Mouse (Mus musculus): ENCODE data around the gene Ston2. TPM values are rescaled to one million over a fixed set of nuclear protein-coding genes. Genes with fewer than 3 reads are reported as not detected.

Ston2 gene
- polyA plus RNA-seq, 1 experiment from 2014 or later: 6.8 TPM

DNA sequence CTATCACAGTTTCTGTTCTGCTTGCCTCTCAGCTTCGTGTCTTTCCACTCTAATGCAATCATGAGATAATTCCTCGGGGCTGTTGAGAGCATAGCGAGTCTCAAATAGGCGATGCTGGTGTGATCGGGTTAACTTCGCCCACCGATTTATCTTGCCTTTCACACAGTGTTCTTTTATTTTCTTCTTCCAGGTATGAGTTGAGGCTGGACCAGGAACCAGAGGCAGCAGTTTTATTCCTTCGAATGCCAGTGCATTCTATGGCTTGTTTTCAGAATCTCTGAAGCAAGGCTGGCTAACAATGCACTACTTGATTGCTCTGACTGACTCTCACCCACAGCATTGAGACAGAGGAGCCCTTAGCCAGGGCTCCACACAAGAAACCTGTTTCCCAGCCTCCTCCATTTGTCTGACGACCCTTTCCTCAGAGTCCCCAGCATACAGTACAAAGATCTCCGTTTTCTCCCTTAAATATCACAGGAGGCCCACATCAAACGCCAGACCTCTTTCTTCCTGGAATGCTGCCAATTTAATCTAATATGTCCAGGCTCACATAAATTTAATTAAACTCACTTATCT lies 103.3 kb downstream of the Ston2 start:
- H3K36me3 ChIP-seq: no peaks in the 10 kb centered on the region
- peaks cover 36% of the 10 kb centered on the region for H3K4me1 ChIP-seq (replicated peaks)
- no peaks in the 10 kb centered on the region; the same call in 1 of the 2 replicates for H3K27me3 ChIP-seq
- peak overlapping the region; percentile 81 for H3K27ac ChIP-seq (replicated peaks)
- peak; percentile 57; the same call in 1 of the 2 replicates for ATAC-seq (ENCODE audit: low read depth)
- peak overlapping the region; percentile 49 for H3K4me2 ChIP-seq
- 24% methylated on average over 11 of the region's 11 CpGs for WGBS
- peak overlapping the region; percentile 49; the same call in 1 of the 2 replicates for H3K9ac ChIP-seq
- H3K9me3 ChIP-seq: no peaks in the 10 kb centered on the region
- H3K4me3 ChIP-seq: 0 out of 2 replicates have a peak overlapping the region, but pooled peaks have one; percentile 2

DNA sequence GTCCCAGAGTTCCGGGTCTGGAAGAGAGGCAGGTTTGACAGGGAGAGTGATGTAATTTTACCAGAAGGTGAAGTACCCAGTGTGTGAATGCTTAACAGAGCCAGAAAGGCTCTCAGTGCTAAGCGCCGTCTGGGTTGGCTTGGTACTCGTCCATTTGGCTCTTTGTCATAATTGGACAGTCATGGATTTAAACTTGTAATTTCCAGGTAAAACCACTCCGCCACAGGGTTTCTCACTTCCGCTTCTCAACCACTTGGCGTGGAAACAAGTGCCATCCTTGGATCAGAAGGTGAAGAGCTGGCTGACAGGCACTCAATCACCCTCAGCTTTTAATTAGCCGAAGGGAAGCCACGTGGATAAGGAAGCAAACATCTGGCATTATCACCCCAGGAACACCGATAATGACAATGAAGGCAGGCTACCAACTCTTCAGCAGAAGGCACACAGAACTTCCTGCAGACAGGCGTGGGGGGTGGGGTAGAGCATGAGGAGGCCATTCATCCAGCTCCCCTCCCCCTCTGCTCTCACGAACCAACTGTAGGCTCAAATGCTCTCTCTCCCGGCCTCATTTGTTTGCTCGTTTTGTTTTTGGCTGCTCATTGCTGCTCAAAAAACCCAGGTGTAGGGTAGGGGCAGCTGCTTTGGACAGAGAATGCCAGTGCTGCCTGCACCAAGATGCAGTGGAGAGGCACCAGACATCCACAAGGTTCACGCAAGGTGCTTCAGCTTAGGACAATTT lies 103.9 kb downstream of the Ston2 start:
- 11% methylated on average over 15 of the region's 15 CpGs for WGBS
- Histone ChIP-seq H3K27ac (replicated peaks) (peak overlapping the region; percentile 81), H3K4me3 (peak overlapping the region; percentile 2; the same call in 1 of the 2 replicates), H3K9ac (peak overlapping the region; percentile 49; the same call in 1 of the 2 replicates), H3K36me3 (no peaks in the 10 kb centered on the region), H3K9me3 (no peaks in the 10 kb centered on the region), H3K4me2 (peak overlapping the region; percentile 49), H3K4me1 (replicated peaks) (peaks cover 41% of the 10 kb centered on the region), H3K27me3 (no peaks in the 10 kb centered on the region; the same call in 1 of the 2 replicates)
- ATAC-seq (ENCODE audit: low read depth): peak; percentile 81

DNA sequence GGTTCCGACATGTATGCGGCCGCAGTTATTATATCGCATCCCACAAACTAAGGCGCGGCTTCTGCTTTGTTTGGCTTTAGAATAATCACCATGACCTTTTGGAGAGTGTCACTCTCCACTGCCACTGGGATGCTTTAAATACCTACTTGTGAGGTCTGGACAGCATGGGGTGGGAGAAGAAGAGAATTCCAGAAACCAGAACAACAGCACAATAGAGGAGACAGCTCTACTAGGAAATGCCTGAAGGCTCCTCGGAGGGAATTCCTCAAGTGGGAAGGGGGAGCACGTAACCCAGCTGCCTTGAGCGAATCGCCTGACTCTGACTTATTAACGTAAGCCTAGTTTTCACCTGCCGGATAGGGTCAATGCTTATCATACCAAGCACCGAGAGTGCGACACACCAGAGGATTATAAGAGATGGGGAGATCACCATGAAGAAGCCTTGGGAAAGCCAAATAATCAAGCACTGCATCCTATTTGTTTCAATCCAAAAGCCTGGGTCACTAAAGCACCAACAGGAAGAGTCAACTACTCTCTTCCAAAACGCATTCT lies 104.6 kb downstream of the Ston2 start:
- H3K9ac ChIP-seq: no peak overlapping the region
- no peaks in the 10 kb centered on the region for H3K36me3 ChIP-seq
- H3K27me3 ChIP-seq: no peaks in the 10 kb centered on the region; the same call in 1 of the 2 replicates
- H3K4me2 ChIP-seq: peak overlapping the region; percentile 49
- 0 out of 2 replicates have a peak overlapping the region, but pooled peaks have one; percentile 2 for H3K4me3 ChIP-seq
- H3K27ac ChIP-seq (replicated peaks): peak overlapping the region; percentile 81
- ATAC-seq (ENCODE audit: low read depth): no peak
- WGBS: 32% methylated on average over 15 of the region's 15 CpGs
- peaks cover 46% of the 10 kb centered on the region for H3K4me1 ChIP-seq (replicated peaks)
- H3K9me3 ChIP-seq: no peaks in the 10 kb centered on the region

- 69% methylated on average over 3 of the region's 3 CpGs for WGBS
- no peak overlapping the region for H3K4me3 ChIP-seq
- H3K4me2 ChIP-seq: peak overlapping the region; percentile 49
Measured at GRCm38 (mm10) chr12:91683096-91683495, 105.1 kb downstream of the Ston2 start.

DNA sequence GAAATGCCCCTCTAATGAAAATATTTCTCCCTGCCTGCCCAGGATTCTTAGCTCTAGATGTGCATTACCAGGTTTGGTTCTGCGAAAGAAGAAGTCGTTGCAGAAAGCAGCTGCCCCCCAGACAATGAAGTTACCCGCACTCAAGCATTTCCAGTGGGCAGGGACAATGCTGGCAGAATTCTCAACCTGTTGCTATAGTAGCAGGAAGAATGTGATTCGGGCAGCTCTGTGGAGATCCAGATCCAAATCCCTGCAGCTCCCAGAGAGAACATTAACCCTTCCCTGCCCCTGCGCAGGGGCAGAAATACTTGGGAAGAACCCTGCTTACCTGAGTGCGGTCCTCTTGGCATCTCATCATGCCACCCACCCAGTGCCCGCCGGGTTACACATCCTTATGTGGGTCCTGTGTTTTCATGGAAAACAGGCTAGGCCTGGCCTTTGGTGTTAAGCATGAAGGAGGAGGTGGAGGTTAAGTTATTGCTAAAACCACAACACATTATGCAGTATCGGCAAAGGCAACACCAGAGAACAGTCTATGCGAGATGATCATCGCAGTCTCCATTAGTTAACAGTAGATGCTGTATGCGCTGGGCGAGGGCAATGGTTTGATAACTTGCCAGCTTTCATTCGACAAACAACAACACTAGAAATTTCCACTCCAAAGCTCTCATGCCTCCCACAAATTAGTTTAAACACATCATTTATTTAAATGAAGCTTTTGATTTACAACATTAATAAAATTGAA lies 108.7 kb downstream of the Ston2 start:
- 33% methylated on average over 14 of the region's 14 CpGs for WGBS
- Histone ChIP-seq H3K9ac (no peak overlapping the region), H3K36me3 (no peaks in the 10 kb centered on the region), H3K4me1 (replicated peaks) (peaks cover 27% of the 10 kb centered on the region), H3K4me3 (no peak overlapping the region), H3K27ac (replicated peaks) (peak overlapping the region; percentile 18; the same call in 1 of the 2 replicates), H3K4me2 (peak overlapping the region; percentile 17; the same call in 1 of the 2 replicates), H3K9me3 (no peaks in the 10 kb centered on the region; the same call in 1 of the 2 replicates), H3K27me3 (no peaks in the 10 kb centered on the region; the same call in 1 of the 2 replicates)
- peak; percentile 60 for ATAC-seq (ENCODE audit: low read depth)

More at GRCm38 (mm10) chr12:91683096-91683495, 105.1 kb downstream of the Ston2 start:
- ATAC-seq (ENCODE audit: low read depth): no peak
- Histone ChIP-seq H3K27me3 (no peaks in the 10 kb centered on the region; the same call in 1 of the 2 replicates), H3K4me1 (replicated peaks) (peaks cover 46% of the 10 kb centered on the region), H3K9me3 (no peaks in the 10 kb centered on the region; the same call in 1 of the 2 replicates), H3K36me3 (no peaks in the 10 kb centered on the region), H3K27ac (replicated peaks) (peak overlapping the region; percentile 81; the same call in 1 of the 2 replicates), H3K9ac (no peak overlapping the region)

DNA sequence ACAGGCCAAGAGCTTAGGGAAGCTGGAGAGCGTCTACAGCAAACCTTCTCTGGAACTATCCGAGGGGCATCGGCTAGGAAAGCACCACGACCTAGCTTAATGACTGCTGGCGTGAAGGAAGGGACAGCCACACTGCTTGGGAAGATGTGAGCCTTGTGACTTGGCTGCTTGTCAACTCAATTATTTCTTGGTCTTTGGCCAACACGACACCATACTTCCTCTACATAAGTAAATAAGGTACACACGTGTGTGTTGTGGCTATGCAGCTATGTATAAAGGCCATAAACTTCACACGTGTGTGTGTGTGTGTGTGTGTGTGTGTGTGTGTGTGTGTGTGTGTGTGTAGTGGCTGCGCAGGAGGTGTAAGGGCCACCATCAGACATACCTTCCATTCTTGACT lies 112.2 kb downstream of the Ston2 start:
- WGBS: 63% methylated on average over 9 of the region's 9 CpGs
- H3K4me3 ChIP-seq: no peak overlapping the region
- H3K4me2 ChIP-seq: no peak overlapping the region
- no peaks in the 10 kb centered on the region for H3K36me3 ChIP-seq
- H3K27me3 ChIP-seq: no peaks in the 10 kb centered on the region
- no peaks in the 10 kb centered on the region; the same call in 1 of the 2 replicates for H3K9me3 ChIP-seq
- peaks cover 16% of the 10 kb centered on the region; the same call in 1 of the 2 replicates for H3K4me1 ChIP-seq (replicated peaks)
- H3K27ac ChIP-seq (replicated peaks): no peak overlapping the region
- H3K9ac ChIP-seq: no peak overlapping the region
- ATAC-seq (ENCODE audit: low read depth): no peak

- Histone ChIP-seq H3K27ac (replicated peaks) (no peak overlapping the region), H3K36me3 (no peaks in the 10 kb centered on the region), H3K9me3 (no peaks in the 10 kb centered on the region; the same call in 1 of the 2 replicates), H3K9ac (no peak overlapping the region), H3K4me1 (replicated peaks) (0 out of 2 replicates have a peak, but pooled peaks cover 6% of the 10 kb centered on the region), H3K27me3 (no peaks in the 10 kb centered on the region), H3K4me2 (no peak overlapping the region), H3K4me3 (no peak overlapping the region)
- ATAC-seq (ENCODE audit: low read depth): no peak
- 84% methylated on average over 6 of the region's 6 CpGs for WGBS
Measured at GRCm38 (mm10) chr12:91673141-91673540, 115.0 kb downstream of the Ston2 start.

- peak; percentile 52 for ATAC-seq (ENCODE audit: low read depth)
- Histone ChIP-seq H3K36me3 (no peaks in the 10 kb centered on the region), H3K27me3 (no peaks in the 10 kb centered on the region), H3K4me2 (no peak overlapping the region), H3K27ac (replicated peaks) (no peak overlapping the region), H3K4me1 (replicated peaks) (peaks cover 12% of the 10 kb centered on the region; the same call in 1 of the 2 replicates), H3K9ac (no peak overlapping the region), H3K4me3 (no peak overlapping the region), H3K9me3 (no peaks in the 10 kb centered on the region)
- WGBS: 71% methylated on average over 7 of the region's 7 CpGs
Measured at GRCm38 (mm10) chr12:91672528-91672927, 115.7 kb downstream of the Ston2 start.

DNA sequence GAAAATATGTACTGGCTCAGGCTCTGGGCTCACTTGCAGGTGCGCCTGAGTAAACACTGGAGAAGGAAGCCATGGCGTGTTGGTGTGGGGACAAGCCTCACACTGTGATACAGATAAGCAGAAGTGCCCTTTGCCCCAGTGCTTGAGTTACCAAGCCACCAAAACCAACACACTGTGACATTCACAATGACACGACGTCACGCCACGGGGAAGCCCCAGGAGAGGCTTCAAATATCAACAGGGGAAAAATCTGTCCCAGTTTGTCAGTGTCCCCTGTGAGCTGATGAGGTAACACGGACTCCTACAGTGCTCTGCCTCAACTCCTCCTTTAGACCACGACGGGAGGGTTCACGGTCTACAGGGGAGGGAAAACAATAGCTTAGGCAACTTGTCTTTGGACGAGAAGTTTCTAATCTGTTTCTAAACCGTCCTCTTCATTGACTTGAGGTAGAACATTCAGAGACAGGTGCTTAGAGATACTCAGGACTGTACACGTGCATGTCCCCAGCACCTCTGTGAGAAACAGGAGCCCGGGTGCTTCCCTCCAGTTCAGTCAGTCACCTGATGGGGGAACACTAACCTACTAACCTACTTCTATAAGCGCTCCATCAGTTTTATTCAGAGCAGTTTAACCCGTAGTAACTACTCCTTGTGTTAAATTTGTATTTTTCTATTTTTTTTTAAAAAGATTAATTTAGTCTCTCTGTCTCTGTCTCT lies 119.5 kb downstream of the Ston2 start:
- no peak overlapping the region for H3K4me3 ChIP-seq
- H3K4me2 ChIP-seq: no peak overlapping the region
- H3K4me1 ChIP-seq (replicated peaks): peaks cover 12% of the 10 kb centered on the region; the same call in 1 of the 2 replicates
- no peaks in the 10 kb centered on the region for H3K36me3 ChIP-seq
- no peaks in the 10 kb centered on the region for H3K27me3 ChIP-seq
- H3K9me3 ChIP-seq: no peaks in the 10 kb centered on the region
- ATAC-seq (ENCODE audit: low read depth): no peak
- H3K27ac ChIP-seq (replicated peaks): no peak overlapping the region
- H3K9ac ChIP-seq: no peak overlapping the region
- 78% methylated on average over 16 of the region's 16 CpGs for WGBS

- H3K4me2 ChIP-seq: no peak overlapping the region
- no peaks in the 10 kb centered on the region for H3K9me3 ChIP-seq
- no peaks in the 10 kb centered on the region for H3K36me3 ChIP-seq
- H3K4me3 ChIP-seq: no peak overlapping the region
- no peak overlapping the region for H3K9ac ChIP-seq
- 69% methylated on average over 7 of the region's 7 CpGs for WGBS
- H3K4me1 ChIP-seq (replicated peaks): peaks cover 12% of the 10 kb centered on the region; the same call in 1 of the 2 replicates
- no peaks in the 10 kb centered on the region for H3K27me3 ChIP-seq
- no peak for ATAC-seq (ENCODE audit: low read depth)
- H3K27ac ChIP-seq (replicated peaks): peak overlapping the region; percentile 42; the same call in 1 of the 2 replicates
Measured at GRCm38 (mm10) chr12:91667741-91668140, 120.4 kb downstream of the Ston2 start.

GRCm38 (mm10) chr12:91666607-91667006 lies 121.6 kb downstream of the Ston2 start:
- no peak overlapping the region for H3K9ac ChIP-seq
- ATAC-seq (ENCODE audit: low read depth): no peak
- no peak overlapping the region for H3K4me3 ChIP-seq
- H3K36me3 ChIP-seq: no peaks in the 10 kb centered on the region
- no peaks in the 10 kb centered on the region for H3K9me3 ChIP-seq
- no peak overlapping the region for H3K4me2 ChIP-seq
- no peak overlapping the region for H3K27ac ChIP-seq (replicated peaks)
- H3K27me3 ChIP-seq: no peaks in the 10 kb centered on the region
- peaks cover 7% of the 10 kb centered on the region; the same call in 1 of the 2 replicates for H3K4me1 ChIP-seq (replicated peaks)
- WGBS: 83% methylated on average over 3 of the region's 3 CpGs

Measured in neural tube, embryonic 13.5 days (tissue).